ENCODE assay signal across 12 mouse cellular contexts in genomic region chr14:9329839-9330485, GRCm38 (mm10).
DNase-seq lines count a peak whose midpoint lies in the region; ATAC-seq lines count a peak whose summit lies in the region.
"Had no signal": no experiment of that assay in that cellular context is flagged by ENCODE, and none has a peak within 500 bp of the region (broad histone marks: within the 10 kb centered on the region; RNA-seq: fewer than 3 reads in every experiment).

No protein-coding gene starts in this region.

- peak; percentile 20 for DNase-seq in right cerebral cortex, adult 18-20 months
- DNase-seq in right cerebral cortex, postnatal 4 days, result no peak
- DNase-seq in mesoderm, embryonic 11.5 days (ENCODE audit: low read depth, low spot score), result peak; percentile 40
- peak; percentile 5 for DNase-seq in right cerebral cortex, postnatal 25 days
- no peak for DNase-seq in MN1 (ENCODE audit: low spot score)
- DNase-seq in heart, adult 9 months (ENCODE audit: low spot score in 2 of 2), result no peak

- no peak overlapping the region for H3K4me2 ChIP-seq in hindbrain, embryonic 13.5 days
- H3K4me2 ChIP-seq: embryonic facial prominence, embryonic 13.5 days; lung, embryonic 15.5 days; neural tube, embryonic 12.5 days had no signal

- 0 out of 2 replicates have a peak, but pooled peaks cover 7% of the 10 kb centered on the region for H3K4me1 ChIP-seq in hindbrain, embryonic 13.5 days (replicated peaks)
- H3K4me1 ChIP-seq: embryonic facial prominence, embryonic 13.5 days; lung, embryonic 15.5 days; neural tube, embryonic 12.5 days had no signal

- no peaks in the 10 kb centered on the region for H3K9me3 ChIP-seq in hindbrain, embryonic 13.5 days
- H3K9me3 ChIP-seq: embryonic facial prominence, embryonic 13.5 days; lung, embryonic 15.5 days; neural tube, embryonic 12.5 days had no signal

- no peak overlapping the region for H3K4me3 ChIP-seq in hindbrain, embryonic 13.5 days
- H3K4me3 ChIP-seq: embryonic facial prominence, embryonic 13.5 days; lung, embryonic 15.5 days; neural tube, embryonic 12.5 days had no signal

- peak; percentile 83 for ATAC-seq in hindbrain, embryonic 13.5 days (ENCODE audit: low FRiP score)
- no peak for ATAC-seq in inflammation-experienced regulatory T-cells, adult 6 months

- 0 out of 2 replicates have a peak overlapping the region, but pooled peaks have one; percentile 36 for H3K27ac ChIP-seq in hindbrain, embryonic 13.5 days
- H3K27ac ChIP-seq: embryonic facial prominence, embryonic 13.5 days; lung, embryonic 15.5 days; neural tube, embryonic 12.5 days had no signal

- no peaks in the 10 kb centered on the region for H3K36me3 ChIP-seq in hindbrain, embryonic 13.5 days
- H3K36me3 ChIP-seq: embryonic facial prominence, embryonic 13.5 days; lung, embryonic 15.5 days; neural tube, embryonic 12.5 days had no signal

- no peaks in the 10 kb centered on the region for H3K27me3 ChIP-seq in hindbrain, embryonic 13.5 days
- H3K27me3 ChIP-seq: CH12.LX; embryonic facial prominence, embryonic 13.5 days; lung, embryonic 15.5 days; neural tube, embryonic 12.5 days had no signal

- 58% methylated on average over 12 of the region's 12 CpGs for WGBS in hindbrain, embryonic 13.5 days

- H3K9ac ChIP-seq in hindbrain, embryonic 13.5 days, result no peak overlapping the region
- H3K9ac ChIP-seq: embryonic facial prominence, embryonic 13.5 days; lung, embryonic 15.5 days; neural tube, embryonic 12.5 days had no signal

Comparison
In these comparisons a context has a peak if more than half of its experiments do, and no peak if none do; other contexts are left out.
1. DNase-seq: peak in right cerebral cortex, adult 18-20 months (single experiment), mesoderm, embryonic 11.5 days (single experiment) and right cerebral cortex, postnatal 25 days (single experiment); none in right cerebral cortex, postnatal 4 days (single experiment), MN1 (single experiment) and heart, adult 9 months (0 of 2).